Mouse (Mus musculus) Patski (cell line): ENCODE data around the gene Serping1. TPM values are rescaled to one million over a fixed set of nuclear protein-coding genes. Genes with fewer than 3 reads are reported as not detected.
"Not testable (repeated sequence)": the region's sequence is repeated elsewhere in the genome, so short reads cannot be mapped to it uniquely, and the experiment has no call there.

Experiments
- ATAC-seq: fragments of 100-300 bp; one replicate; pipeline ENCODE4 v1.8.0; 2021
- CTCF ChIA-PET: fragments of 350-600 bp; sonication (Branson Sonifier 250); formaldehyde crosslinking; loops from one replicate; lab custom pipeline; 2022; ENCODE audit warnings: inconsistent platforms; lab: Charles Lee
- POLR2A ChIA-PET: fragments of 350-600 bp; sonication (Branson Sonifier 250); formaldehyde crosslinking; loops from one replicate; lab custom pipeline; 2022; ENCODE audit warnings: antibody characterized with exemption, inconsistent platforms; lab: Charles Lee
- DNase-seq: peaks from one replicate; pipeline ENCODE4 v3.0.0-alpha.2; 2011; ENCODE audit warnings: low read depth, low spot score
- H3K27me3 ChIP-seq: fragments of 371-371 bp; one replicate; pipeline ENCODE4 v1.5.1; 2021
- CTCF ChIP-seq: fragments of 100-300 bp; IDR thresholded peaks from one replicate; pipeline ENCODE4 v1.5.1; 2021
- in situ Hi-C: fragments of 300-500 bp; cut with MboI; formaldehyde crosslinking; loops from 3 replicates; pipeline ENCODE4 v1.11.1; 2018; ENCODE audit warnings: low pct_unique_long_range_greater_than_20kb, mixed read lengths
- polyA plus RNA-seq: library from polyadenylated mRNA; unstranded; gene quantifications from one replicate; pipeline ENCODE4 v1.2.3, GENCODE M21; 2021

Gene Serping1
- polyA plus RNA-seq, 1 experiment from 2014 or later = 0.14 TPM

DNA sequence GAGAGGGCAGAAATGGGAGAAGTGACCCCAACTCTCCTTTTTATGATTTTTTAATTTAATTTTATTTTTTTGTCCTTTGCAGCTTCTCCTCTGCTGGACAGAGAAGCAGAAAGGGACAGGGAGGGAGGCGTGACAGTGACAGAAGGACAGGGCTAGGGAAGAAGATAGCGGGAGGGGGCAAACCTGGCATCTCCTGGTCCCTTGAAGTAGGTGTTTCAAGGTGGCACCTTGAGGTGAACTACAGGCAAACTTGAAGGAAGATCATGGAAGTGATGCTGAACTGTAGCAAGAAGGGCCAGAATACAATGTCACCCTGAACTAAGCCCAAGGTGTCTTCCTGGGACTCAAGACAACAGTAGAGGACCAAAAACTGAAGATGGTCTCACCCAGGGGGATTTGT is 40.3 kb downstream of the Serping1 start:
- ATAC-seq (no peak), DNase-seq (no peak)
- no peaks in the 10 kb centered on the region for H3K27me3 ChIP-seq
- CTCF ChIA-PET = no interaction called here
- no peak for TF ChIP-seq CTCF
- in situ Hi-C loops = loop anchor here (10.0 kb wide), 1 partner anchor 330 kb away; no protein-coding TSS in a partner anchor
- POLR2A ChIA-PET = interaction anchor here (1.4 to 1.9 kb wide), 2 partner anchors 8 to 13 kb away, joined by 3 to 5 read pairs; no protein-coding TSS in a partner anchor

DNA sequence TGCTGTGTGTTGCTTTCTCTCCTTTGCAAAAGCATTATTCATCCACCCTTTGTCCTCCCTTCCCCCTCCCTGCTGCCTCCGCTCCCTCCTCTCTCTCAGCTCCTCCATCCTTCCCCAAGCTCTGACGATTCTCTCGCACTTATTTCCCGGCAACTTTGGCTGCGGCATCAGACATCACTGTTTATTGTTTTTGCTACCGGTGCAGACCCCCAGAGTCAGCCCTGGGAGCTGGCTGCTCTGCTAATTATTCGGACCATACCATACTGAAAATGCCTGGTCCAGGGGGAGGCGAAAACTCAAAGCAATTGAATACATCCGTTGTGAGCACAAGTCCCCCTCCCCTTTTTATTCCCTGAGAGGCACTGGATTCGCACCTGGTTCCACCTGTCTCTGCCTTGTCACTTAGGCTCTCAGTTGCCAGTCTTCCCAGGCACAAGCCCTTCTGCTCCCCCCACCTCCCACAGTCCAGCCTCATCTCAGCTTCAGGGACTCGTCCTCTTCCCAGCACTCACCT is 40.8 kb downstream of the Serping1 start:
- no peaks in the 10 kb centered on the region for H3K27me3 ChIP-seq
- ChIA-PET POLR2A (interaction anchor here (1.2 to 1.9 kb wide), 3 partner anchors 8 to 17 kb away, joined by 3 to 5 read pairs (median 3); no protein-coding TSS in a partner anchor), CTCF (no interaction called here)
- ATAC-seq (peak; percentile 17), DNase-seq (no peak)
- in situ Hi-C loops = loop anchor here (10.0 kb wide), 1 partner anchor 330 kb away; no protein-coding TSS in a partner anchor
- no peak for TF ChIP-seq CTCF

DNA sequence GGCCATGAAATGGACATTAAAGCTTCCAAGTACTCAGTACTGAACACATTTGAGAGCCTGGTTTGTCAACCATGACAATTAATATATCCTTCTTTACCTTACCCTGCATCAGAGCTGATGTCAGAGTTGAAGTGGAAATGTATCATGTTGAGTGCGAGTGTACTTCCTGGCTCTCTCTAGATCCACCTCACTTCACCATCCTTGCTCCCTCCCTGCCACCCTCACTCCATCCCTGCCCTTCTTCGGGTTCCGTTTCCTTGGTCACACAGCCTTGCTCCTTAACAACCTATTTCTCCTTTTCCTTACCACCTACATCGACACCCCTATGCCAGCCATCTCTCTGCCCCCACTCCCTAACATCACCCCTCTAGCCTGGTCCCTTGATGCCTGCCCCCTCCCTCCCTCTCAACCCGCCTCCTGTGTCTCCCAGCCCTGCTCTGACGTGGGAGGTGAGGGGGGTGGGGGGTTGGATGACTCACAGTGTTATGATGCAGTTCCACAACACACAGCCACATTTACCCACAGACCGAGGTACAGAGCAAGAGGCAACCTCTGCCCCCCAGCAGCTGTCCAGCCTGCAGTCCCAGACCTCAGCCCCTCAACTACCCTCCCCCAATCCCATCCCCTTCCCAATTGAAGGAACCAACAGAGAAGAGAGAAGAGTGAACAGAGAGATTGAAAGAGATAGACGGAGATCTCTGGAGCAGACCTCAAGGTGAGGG is 41.5 kb downstream of the Serping1 start, which contains the start of gene Ypel4:
Ypel4 (plus strand) TSS at position 480 of the 722 bp plus-strand sequence.
- ATAC-seq (peak; percentile 72), DNase-seq (no peak)
- ChIA-PET CTCF (interaction anchor here (0.9 kb wide), 1 partner anchor 25 kb away, joined by 3 read pairs; no protein-coding TSS in a partner anchor), POLR2A (interaction anchor here (1.2 to 1.9 kb wide), 3 partner anchors 7 to 18 kb away, joined by 3 to 5 read pairs (median 3); no protein-coding TSS in a partner anchor)
- TF ChIP-seq CTCF = no peak
- in situ Hi-C loops = loop anchor here (10.0 kb wide), 1 partner anchor 331 kb away; no protein-coding TSS in a partner anchor
- H3K27me3 ChIP-seq = no peaks in the 10 kb centered on the region

DNA sequence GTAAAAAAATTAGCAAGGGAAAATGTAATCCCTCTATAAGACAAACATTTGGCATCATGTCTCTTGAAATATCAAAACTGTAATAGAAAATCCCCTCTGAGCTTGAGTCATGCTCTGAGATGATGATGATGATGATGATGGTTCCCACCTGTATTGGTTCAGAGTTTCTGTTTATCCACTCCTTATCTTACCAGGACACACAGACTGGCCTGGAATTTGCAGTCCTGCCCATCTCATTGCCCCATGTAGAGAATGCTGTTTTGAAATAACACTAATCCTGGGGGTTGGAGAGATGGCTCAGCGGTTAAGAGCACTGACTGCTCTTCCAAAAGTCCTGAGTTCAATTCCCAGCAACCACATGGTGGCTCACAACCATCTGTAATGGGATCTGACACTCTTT is 42.9 kb downstream of the Serping1 start:
- ATAC-seq = no peak
- no peaks in the 10 kb centered on the region for H3K27me3 ChIP-seq
- no peak for DNase-seq
- POLR2A ChIA-PET = no interaction called here
- no peak for TF ChIP-seq CTCF
- in situ Hi-C loops = loop anchor here (10.0 kb wide), 1 partner anchor 332 kb away; no protein-coding TSS in a partner anchor
- CTCF ChIA-PET = interaction anchor here (0.9 kb wide), 1 partner anchor 26 kb away, joined by 3 read pairs; no protein-coding TSS in a partner anchor

DNA sequence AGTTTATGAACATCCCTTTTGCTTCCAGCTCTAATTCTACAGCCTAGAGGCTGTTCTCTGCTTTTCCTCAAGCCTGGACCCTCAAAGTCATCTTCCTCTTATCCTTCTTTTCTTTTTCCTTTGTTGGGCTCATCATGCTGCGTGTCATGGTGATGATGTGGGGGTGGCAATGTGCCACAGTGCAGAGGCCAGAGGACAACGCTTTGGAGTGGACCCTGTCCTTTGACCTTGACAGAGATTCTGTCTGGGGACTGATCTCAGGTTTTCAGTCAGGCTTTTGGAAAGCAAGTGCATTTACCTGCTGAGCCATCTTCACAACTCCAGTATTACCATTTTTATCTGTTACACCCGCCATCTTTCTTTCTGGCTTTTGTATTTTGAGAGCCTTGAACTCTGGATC is 44.0 kb downstream of the Serping1 start:
- DNase-seq (no peak), ATAC-seq (no peak)
- TF ChIP-seq CTCF = no peak
- no peaks in the 10 kb centered on the region for H3K27me3 ChIP-seq
- CTCF ChIA-PET = no interaction called here
- in situ Hi-C loops = loop anchor here (10.0 kb wide), 1 partner anchor 334 kb away; no protein-coding TSS in a partner anchor
- POLR2A ChIA-PET = no interaction called here

DNA sequence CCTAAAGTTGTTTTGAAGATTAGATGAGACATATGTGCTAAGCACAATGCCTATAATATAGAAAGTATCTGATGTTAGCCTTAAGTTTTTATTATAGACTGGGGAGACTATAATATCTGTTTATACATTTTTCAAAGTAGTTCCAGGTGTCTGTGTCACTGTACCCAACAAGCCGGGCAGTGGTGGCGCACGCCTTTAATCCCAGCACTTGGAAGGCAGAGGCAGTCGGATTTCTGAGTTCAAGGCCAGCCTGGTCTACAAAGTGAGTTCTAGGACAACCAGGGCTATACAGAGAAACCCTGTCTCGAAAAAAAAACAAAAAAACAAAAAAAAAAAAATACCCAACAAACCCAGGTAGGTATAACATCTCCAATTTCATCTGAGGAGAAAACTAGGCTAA is 47.1 kb downstream of the Serping1 start:
- H3K27me3 ChIP-seq, ATAC-seq, POLR2A ChIA-PET, in situ Hi-C loops, DNase-seq, CTCF ChIA-PET: not testable (repeated sequence)

DNA sequence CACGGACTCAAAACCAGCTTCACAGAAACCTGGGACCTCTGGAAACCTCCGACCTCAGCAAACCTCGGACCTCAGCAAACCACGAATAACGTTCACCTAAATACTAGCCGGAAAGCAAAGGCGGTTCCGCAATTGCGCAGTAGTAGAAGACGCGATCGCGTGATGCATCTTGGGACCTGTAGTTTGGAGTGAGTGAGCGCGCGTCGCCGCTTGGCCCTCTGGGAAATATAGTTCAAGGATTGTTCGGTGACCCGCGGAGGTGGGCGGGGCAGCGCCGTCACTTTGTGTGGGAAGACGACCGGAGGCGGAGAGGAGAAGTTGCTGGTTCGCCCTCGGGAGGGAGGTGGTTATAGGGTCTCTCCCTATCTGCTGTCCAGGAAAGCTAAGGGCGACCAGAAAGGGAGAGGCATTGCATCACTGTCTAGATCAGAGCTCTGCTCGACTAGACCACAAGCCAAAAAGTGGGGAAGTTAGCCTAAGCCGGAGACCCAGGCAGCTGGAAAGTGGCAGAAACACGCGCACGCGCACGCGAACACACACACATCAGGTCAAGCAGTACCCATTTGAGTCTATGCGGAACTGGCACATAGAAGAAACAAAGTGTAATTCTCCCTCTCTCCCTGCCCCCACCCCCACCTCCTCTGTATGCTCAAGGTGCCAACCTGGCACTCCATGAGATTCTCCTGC is 47.9 kb downstream of the Serping1 start, which contains the start of gene Clp1:
Clp1 (minus strand) TSS at position 179 of the 687 bp plus-strand sequence.
- CTCF ChIA-PET = no interaction called here
- in situ Hi-C loops = no loop called here
- DNase-seq (peak; percentile 59), ATAC-seq (peak; percentile 93)
- POLR2A ChIA-PET = interaction anchor here (0.8 to 1.6 kb wide), 4 partner anchors 7 to 16 kb away, joined by 3 to 7 read pairs (median 4); partner anchors contain the start of genes Gm19426 and Ypel4
- TF ChIP-seq CTCF = no peak
- no peaks in the 10 kb centered on the region for H3K27me3 ChIP-seq

DNA sequence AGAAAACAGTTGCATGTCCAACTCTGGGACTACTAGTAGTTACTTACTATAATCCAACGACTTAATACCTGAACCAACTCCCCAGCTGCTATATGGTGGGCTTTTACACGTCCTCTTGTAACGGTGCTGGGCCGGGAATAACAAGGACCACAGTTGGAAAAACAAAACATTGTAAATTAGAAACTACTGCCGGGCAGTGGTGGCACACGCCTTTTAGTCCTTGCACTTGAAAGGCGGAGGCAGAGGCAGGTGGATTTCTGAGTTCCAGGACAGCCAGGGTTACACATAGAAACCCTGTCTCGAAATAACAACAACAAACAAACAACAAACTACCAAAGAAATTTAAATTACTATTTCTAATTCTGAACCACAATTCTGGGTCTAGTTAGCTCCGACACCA is 48.5 kb downstream of the Serping1 start:
- TF ChIP-seq CTCF = no peak
- ATAC-seq = no peak
- CTCF ChIA-PET = no interaction called here

DNA sequence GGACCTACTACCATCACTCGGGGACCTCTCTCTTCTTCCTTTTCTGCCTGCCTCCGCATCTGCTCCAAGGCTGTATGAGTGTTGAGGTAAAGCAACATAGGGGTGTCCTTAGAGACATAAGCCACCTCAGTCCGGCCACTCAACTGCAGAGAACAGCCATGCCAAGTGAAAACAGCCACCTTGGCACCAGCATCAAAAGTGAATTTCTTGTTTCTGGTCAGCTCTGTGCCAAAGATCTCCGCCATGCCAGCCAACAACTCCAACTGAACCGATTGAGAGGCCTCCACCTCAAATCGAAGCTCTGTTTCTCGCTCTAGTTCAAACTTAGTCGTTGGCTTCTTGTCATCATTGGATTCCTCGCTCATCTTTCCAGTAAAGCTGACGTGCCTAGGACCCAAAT is 49.5 kb downstream of the Serping1 start:
- in situ Hi-C loops = no loop called here
- POLR2A ChIA-PET = interaction anchor here (1.3 kb wide), 1 partner anchor 8 kb away, joined by 3 read pairs; the partner anchor contains the start of gene Ypel4
- no peaks in the 10 kb centered on the region for H3K27me3 ChIP-seq
- no peak for TF ChIP-seq CTCF
- CTCF ChIA-PET = no interaction called here
- ATAC-seq (no peak), DNase-seq (no peak)

More for the DNA sequence above, 48.5 kb downstream of the Serping1 start:
- DNase-seq = no peak
- H3K27me3 ChIP-seq = no peaks in the 10 kb centered on the region
- POLR2A ChIA-PET = interaction anchor here (0.8 to 1.6 kb wide), 4 partner anchors 7 to 17 kb away, joined by 3 to 7 read pairs (median 4); partner anchors contain the start of genes Gm19426 and Ypel4
- in situ Hi-C loops = no loop called here

DNA sequence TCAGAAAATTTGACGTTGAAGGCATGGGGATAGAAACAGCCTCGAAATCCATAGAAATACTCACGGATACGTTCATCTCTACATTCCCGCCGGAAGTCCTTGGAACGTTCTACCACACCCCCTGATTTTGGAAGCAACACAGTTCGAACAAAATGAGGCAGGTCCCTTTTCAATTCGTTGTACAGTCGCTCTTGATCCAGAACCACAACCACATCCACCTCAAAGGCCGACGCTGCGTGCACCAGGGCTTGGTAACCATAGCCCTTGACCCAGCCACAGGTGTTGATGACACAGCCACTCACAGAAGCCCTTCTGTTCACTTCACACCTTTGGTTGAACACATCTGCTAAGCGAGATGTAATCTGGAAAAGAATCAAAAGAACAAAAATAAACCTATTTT is 51.4 kb downstream of the Serping1 start:
- CTCF ChIA-PET = interaction anchor here (0.6 kb wide), 1 partner anchor 19 kb away, joined by 3 read pairs; no protein-coding TSS in a partner anchor
- TF ChIP-seq CTCF = no peak
- H3K27me3 ChIP-seq = no peaks in the 10 kb centered on the region
- DNase-seq (no peak), ATAC-seq (no peak)
- in situ Hi-C loops = no loop called here
- POLR2A ChIA-PET = interaction anchor here (0.5 kb wide), 1 partner anchor 50 kb away, joined by 3 read pairs; no protein-coding TSS in a partner anchor
